Mouse (Mus musculus): Measurements from ENCODE around the gene Hmgn2.

DNA sequence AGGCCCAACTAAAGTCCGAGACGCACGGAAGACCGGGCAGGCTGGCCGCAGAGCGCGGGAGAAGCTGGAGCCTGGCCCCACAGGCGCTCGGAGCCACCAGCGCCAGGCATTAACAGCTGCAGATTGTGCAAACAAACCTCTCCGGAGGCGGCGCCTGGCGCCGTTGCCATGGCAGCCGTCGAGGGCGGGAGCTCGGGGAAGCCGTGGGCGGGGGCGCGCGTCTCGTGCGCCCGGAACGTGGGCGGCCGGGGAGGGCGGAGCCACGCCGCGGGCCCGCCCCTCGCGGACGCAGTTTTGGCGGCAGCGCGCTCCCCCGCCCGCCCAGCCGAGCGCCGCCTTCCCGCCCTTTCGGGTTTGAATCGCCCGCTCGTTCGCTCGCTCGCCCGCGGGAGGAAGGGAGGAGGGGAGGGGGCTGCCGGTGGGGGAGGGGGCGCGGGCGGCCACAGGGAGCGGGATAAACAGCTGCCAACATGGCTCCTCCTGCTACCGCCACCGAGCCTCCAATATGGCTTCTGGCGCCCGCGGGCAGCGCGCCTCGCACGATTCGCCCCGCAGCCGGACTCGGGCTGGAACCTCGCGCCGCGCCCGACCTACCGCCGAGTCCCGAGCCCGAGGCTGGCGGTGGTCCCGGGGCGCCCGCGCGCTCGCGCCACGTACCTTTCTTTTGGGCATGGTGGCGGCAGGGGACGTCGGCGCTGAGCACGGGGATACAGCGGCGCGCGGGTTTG, 1.1 kb downstream of the Hmgn2 start:
- TF ChIP-seq CTCF (IDR thresholded peaks at IDR 0.05; ENCODE audit: low read depth) (no peak), EP300 (IDR thresholded peaks at IDR 0.05; ENCODE audit: low read depth) (no peak; the same call in 1 of the 2 replicates)
